10 mouse cellular contexts compared by ENCODE assay signal in the genomic region with DNA sequence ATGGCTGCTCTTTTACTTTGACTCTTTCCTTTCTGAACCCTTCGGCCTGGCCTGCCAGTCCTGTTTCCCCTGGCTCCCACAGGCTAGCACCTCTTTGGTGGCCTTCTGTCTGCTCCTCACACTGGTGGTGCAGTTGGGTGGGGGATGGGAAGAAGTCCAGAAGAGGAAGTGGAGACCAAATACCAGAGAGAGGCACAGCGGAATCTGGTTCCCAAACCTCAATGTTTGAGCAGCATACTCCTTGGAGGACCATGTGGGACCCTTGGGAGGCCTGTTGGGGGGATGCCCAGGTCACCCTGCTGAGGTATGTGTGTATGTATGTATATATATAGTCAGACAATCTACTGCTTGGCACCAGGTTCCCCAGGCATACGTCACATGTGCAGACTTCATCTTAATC. TPM values are rescaled to one million over a fixed set of nuclear protein-coding genes. Genes with fewer than 3 reads are reported as not detected.
A peak's percentile ranks its signal among the peaks of the same experiment; 100 is the strongest.
DNase-seq lines count a peak whose midpoint lies in the region; ATAC-seq lines count a peak whose summit lies in the region.
"Had no signal": no experiment of that assay in that cellular context is flagged by ENCODE, and none has a peak within 500 bp of the region (broad histone marks: within the 10 kb centered on the region; RNA-seq: fewer than 3 reads in every experiment).

No protein-coding gene starts in this region.

- H3K4me3 ChIP-seq in heart, embryonic 13.5 days, result no peak overlapping the region
- H3K4me3 ChIP-seq in heart, embryonic 16.5 days (ENCODE audit: low read length), result no peak overlapping the region
- no peak overlapping the region for H3K4me3 ChIP-seq in hindbrain, embryonic 16.5 days (ENCODE audit: low read length)
- H3K4me3 ChIP-seq in midbrain, embryonic 10.5 days, result no peak overlapping the region

- H3K9me3 ChIP-seq in heart, embryonic 13.5 days, result peaks cover 11% of the 10 kb centered on the region; the same call in 1 of the 2 replicates
- H3K9me3 ChIP-seq in heart, embryonic 16.5 days (replicated peaks; ENCODE audit: control insufficient read depth, low read length), result peaks cover 4% of the 10 kb centered on the region; the same call in 1 of the 2 replicates
- H3K9me3 ChIP-seq in hindbrain, embryonic 16.5 days (ENCODE audit: control insufficient read depth, low read length), result no peaks in the 10 kb centered on the region
- H3K9me3 ChIP-seq in midbrain, embryonic 10.5 days (replicated peaks), result no peaks in the 10 kb centered on the region
- H3K9me3 ChIP-seq: G1E had no signal

- peaks cover 41% of the 10 kb centered on the region for H3K4me1 ChIP-seq in heart, embryonic 13.5 days
- peaks cover 27% of the 10 kb centered on the region for H3K4me1 ChIP-seq in heart, embryonic 16.5 days (ENCODE audit: control insufficient read depth, insufficient read depth, low read length)
- H3K4me1 ChIP-seq in hindbrain, embryonic 16.5 days (ENCODE audit: control insufficient read depth, insufficient read depth, low read depth, low read length), result peaks cover 3% of the 10 kb centered on the region; the same call in 1 of the 2 replicates
- H3K4me1 ChIP-seq in midbrain, embryonic 10.5 days, result peaks cover 48% of the 10 kb centered on the region

- no peak overlapping the region for H3K9ac ChIP-seq in heart, embryonic 13.5 days
- no peak overlapping the region for H3K9ac ChIP-seq in heart, embryonic 16.5 days (ENCODE audit: low read length)
- no peak overlapping the region for H3K9ac ChIP-seq in hindbrain, embryonic 16.5 days (ENCODE audit: low read depth, low read length)
- H3K9ac ChIP-seq: forebrain, postnatal 0 days had no signal

- H3K27ac ChIP-seq in heart, embryonic 13.5 days (replicated peaks), result peak overlapping the region; percentile 76
- H3K27ac ChIP-seq in heart, embryonic 16.5 days (ENCODE audit: low read length), result peak overlapping the region; percentile 75
- H3K27ac ChIP-seq in hindbrain, embryonic 16.5 days (ENCODE audit: low read depth, low read length), result no peak overlapping the region
- H3K27ac ChIP-seq in midbrain, embryonic 10.5 days (replicated peaks), result no peak overlapping the region

- H3K4me2 ChIP-seq in heart, embryonic 13.5 days, result no peak overlapping the region
- peak overlapping the region; percentile 17; the same call in 1 of the 2 replicates for H3K4me2 ChIP-seq in heart, embryonic 16.5 days (ENCODE audit: low read depth, low read length)
- no peak overlapping the region for H3K4me2 ChIP-seq in hindbrain, embryonic 16.5 days (ENCODE audit: low read length)

- no peaks in the 10 kb centered on the region for H3K27me3 ChIP-seq in heart, embryonic 13.5 days (replicated peaks)
- no peaks in the 10 kb centered on the region for H3K27me3 ChIP-seq in heart, embryonic 16.5 days (ENCODE audit: control insufficient read depth, insufficient read depth, low read length)
- H3K27me3 ChIP-seq in hindbrain, embryonic 16.5 days (replicated peaks; ENCODE audit: control insufficient read depth, insufficient read depth, low read length), result no peaks in the 10 kb centered on the region
- H3K27me3 ChIP-seq in midbrain, embryonic 10.5 days (ENCODE audit: low read depth, poor library complexity, severe bottlenecking), result no peaks in the 10 kb centered on the region

- DNase-seq in heart, adult 8-10 months (ENCODE audit: low spot score), result no peak
- DNase-seq in B cell, adult 2 months, result peak; percentile 71 to 72
- DNase-seq in ovary, postnatal 10 days (ENCODE audit: low spot score), result no peak
- no peak for DNase-seq in midbrain, embryonic 10.5 days (ENCODE audit: low spot score)
- DNase-seq: forebrain, postnatal 0 days had no signal

- ATAC-seq in heart, embryonic 13.5 days (ENCODE audit: extremely low read depth, insufficient number of reproducible peaks, low FRiP score, low TSS enrichment), result no peak
- ATAC-seq in heart, embryonic 16.5 days (replicated peaks; ENCODE audit: extremely low read depth, insufficient read depth, low FRiP score), result no peak
- ATAC-seq in megakaryocyte progenitor cell, adult 5-6 weeks (replicated peaks; ENCODE audit: poor library complexity), result peak; percentile 30
- ATAC-seq in hindbrain, embryonic 16.5 days, result no peak
- ATAC-seq: forebrain, postnatal 0 days had no signal

- 58% methylated on average over 3 of the region's 3 CpGs for WGBS in heart, embryonic 13.5 days
- WGBS in heart, embryonic 16.5 days, result 69% methylated on average over 3 of the region's 3 CpGs
- 86% methylated on average over 3 of the region's 3 CpGs for WGBS in hindbrain, embryonic 16.5 days
- 79% methylated on average over 3 of the region's 3 CpGs for WGBS in midbrain, embryonic 10.5 days

- 0 out of 2 replicates have a peak, but pooled peaks cover 3% of the 10 kb centered on the region for H3K36me3 ChIP-seq in heart, embryonic 13.5 days
- H3K36me3 ChIP-seq in heart, embryonic 16.5 days (ENCODE audit: control insufficient read depth, insufficient read depth), result no peaks in the 10 kb centered on the region
- no peaks in the 10 kb centered on the region for H3K36me3 ChIP-seq in hindbrain, embryonic 16.5 days (ENCODE audit: control insufficient read depth, insufficient read depth, low read length)
- H3K36me3 ChIP-seq in midbrain, embryonic 10.5 days, result no peaks in the 10 kb centered on the region
- H3K36me3 ChIP-seq: G1E had no signal

RNA-seq across cellular contexts. Expression of a gene that starts 21.0 kb away (rescaled TPM):
- polyA plus RNA-seq in heart, embryonic 13.5 days (2015; fragmentation: Nextera tagmentation; extraction: Ambion mirVana), result 0.21 TPM in 1 of 2 replicates, not detected in the other
- under 1 TPM; 0.40 to 0.60 (median 0.45) TPM for total RNA-seq in heart, adult 8-10 months (2022)
- 0.16 and 0.53 TPM in 2 replicates for polyA plus RNA-seq in heart, embryonic 16.5 days (2015; fragmentation: Nextera tagmentation; extraction: Ambion mirVana)
- total RNA-seq in megakaryocyte progenitor cell, adult 5-6 weeks (2015), result not detected in 2 replicates
- 0.37 TPM in 1 of 2 replicates, not detected in the other for total RNA-seq in megakaryocyte progenitor cell, adult 5-6 weeks (2017)
- polyA plus RNA-seq in hindbrain, embryonic 16.5 days (2015; fragmentation: Nextera tagmentation; extraction: Ambion mirVana), result not detected in 2 replicates
- polyA plus RNA-seq in midbrain, embryonic 10.5 days (2016; fragmentation: Nextera tagmentation; extraction: Ambion mirVana), result not detected in 2 replicates
- total RNA-seq: G1E had no signal
- polyA plus RNA-seq: forebrain, postnatal 0 days; G1E had no signal

RNA-seq across cellular contexts. Expression of a gene that starts 24.2 kb away (rescaled TPM):
- 8.6 and 10.0 TPM in 2 replicates for polyA plus RNA-seq in heart, embryonic 13.5 days (2015; fragmentation: Nextera tagmentation; extraction: Ambion mirVana)
- 10 to 100 TPM; 15.7 to 20.1 (median 17.2) TPM for total RNA-seq in heart, adult 8-10 months (2022)
- 17.2 and 25.7 TPM in 2 replicates for polyA plus RNA-seq in heart, embryonic 16.5 days (2015; fragmentation: Nextera tagmentation; extraction: Ambion mirVana)
- 25.0 and 29.8 TPM in 2 replicates for total RNA-seq in megakaryocyte progenitor cell, adult 5-6 weeks (2015)
- total RNA-seq in megakaryocyte progenitor cell, adult 5-6 weeks (2017), result 32.9 and 46.8 TPM in 2 replicates
- polyA plus RNA-seq in hindbrain, embryonic 16.5 days (2015; fragmentation: Nextera tagmentation; extraction: Ambion mirVana), result 3.5 and 3.9 TPM in 2 replicates
- polyA plus RNA-seq in midbrain, embryonic 10.5 days (2016; fragmentation: Nextera tagmentation; extraction: Ambion mirVana), result 3.6 and 3.8 TPM in 2 replicates

Comparison
In these comparisons a context has a peak if more than half of its experiments do, and no peak if none do; other contexts are left out.
1. H3K27ac ChIP-seq: peak in heart, embryonic 13.5 days (single experiment) and heart, embryonic 16.5 days (single experiment); none in hindbrain, embryonic 16.5 days (single experiment) and midbrain, embryonic 10.5 days (single experiment).
2. DNase-seq: peak in B cell, adult 2 months (2 of 2); none in heart, adult 8-10 months (single experiment), ovary, postnatal 10 days (single experiment) and midbrain, embryonic 10.5 days (single experiment).